Mouse (Mus musculus) E14TG2a.4 (cell line): ENCODE measurements around the gene Tmem50b.
A peak's percentile ranks its signal among the peaks of the same experiment; 100 is the strongest.

ENCODE experiments used
- H3K27me3 ChIP-seq: 2 replicates; pipeline ENCODE4 v1.6.1; 2014; ENCODE audit warnings: low read length, control low read depth; ENCODE audit not compliant: insufficient read depth
- H3K36me3 ChIP-seq: 2 replicates; pipeline ENCODE4 v1.6.1; 2014; ENCODE audit warnings: low read length, control low read depth; ENCODE audit not compliant: insufficient read depth
- H3K4me1 ChIP-seq: replicated peaks from 2 replicates; pipeline ENCODE4 v1.6.1; 2014; ENCODE audit warnings: low read depth, low read length, control low read depth
- H3K4me3 ChIP-seq: replicated peaks from 2 replicates; pipeline ENCODE4 v1.5.1; 2014; ENCODE audit warnings: mild to moderate bottlenecking, low read length
- H3K9me3 ChIP-seq: 2 replicates; pipeline ENCODE4 v1.6.1; 2014; ENCODE audit warnings: low read length, control low read depth
- CTCF ChIP-seq: conservative IDR thresholded peaks from 2 replicates; pipeline ENCODE4 v1.5.1; 2014; ENCODE audit warnings: low read length
- NANOG ChIP-seq: IDR thresholded peaks from 2 replicates; pipeline ENCODE4 v1.6.1; 2014; ENCODE audit warnings: borderline replicate concordance, low read length, mixed read lengths
- POU5F1 ChIP-seq: IDR thresholded peaks from 2 replicates; pipeline ENCODE4 v1.6.1; 2014; ENCODE audit warnings: low read length, borderline replicate concordance

Tmem50b gene

DNA sequence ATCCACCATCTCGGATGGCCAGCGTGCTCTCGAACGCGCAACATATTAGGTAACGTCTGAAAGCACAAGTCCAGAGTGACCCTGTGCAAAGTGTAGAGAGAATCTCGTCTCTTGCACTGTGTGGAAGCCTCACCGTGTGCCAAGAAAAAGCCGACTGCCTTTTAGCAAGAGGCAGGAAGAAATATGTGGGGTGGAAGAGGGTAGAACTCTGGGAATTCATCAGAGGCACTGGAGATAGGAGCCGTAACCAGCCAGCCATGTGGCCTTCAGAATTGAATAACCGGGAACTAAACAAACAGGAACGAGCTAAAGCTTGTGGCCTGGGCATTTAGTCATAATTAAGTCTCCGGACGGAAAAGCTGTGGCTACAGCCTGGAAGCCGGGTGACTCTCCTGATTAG is 40.9 kb downstream of the Tmem50b start:
- peaks cover 5% of the 10 kb centered on the region; the same call in 1 of the 2 replicates for H3K27me3 ChIP-seq
- no peaks in the 10 kb centered on the region for H3K9me3 ChIP-seq
- TF ChIP-seq POU5F1: no peak
- TF ChIP-seq CTCF: no peak
- TF ChIP-seq NANOG: no peak
- peaks cover 70% of the 10 kb centered on the region for H3K4me1 ChIP-seq
- H3K36me3 ChIP-seq: peaks cover 5% of the 10 kb centered on the region; the same call in 1 of the 2 replicates
- no peak overlapping the region for H3K4me3 ChIP-seq

DNA sequence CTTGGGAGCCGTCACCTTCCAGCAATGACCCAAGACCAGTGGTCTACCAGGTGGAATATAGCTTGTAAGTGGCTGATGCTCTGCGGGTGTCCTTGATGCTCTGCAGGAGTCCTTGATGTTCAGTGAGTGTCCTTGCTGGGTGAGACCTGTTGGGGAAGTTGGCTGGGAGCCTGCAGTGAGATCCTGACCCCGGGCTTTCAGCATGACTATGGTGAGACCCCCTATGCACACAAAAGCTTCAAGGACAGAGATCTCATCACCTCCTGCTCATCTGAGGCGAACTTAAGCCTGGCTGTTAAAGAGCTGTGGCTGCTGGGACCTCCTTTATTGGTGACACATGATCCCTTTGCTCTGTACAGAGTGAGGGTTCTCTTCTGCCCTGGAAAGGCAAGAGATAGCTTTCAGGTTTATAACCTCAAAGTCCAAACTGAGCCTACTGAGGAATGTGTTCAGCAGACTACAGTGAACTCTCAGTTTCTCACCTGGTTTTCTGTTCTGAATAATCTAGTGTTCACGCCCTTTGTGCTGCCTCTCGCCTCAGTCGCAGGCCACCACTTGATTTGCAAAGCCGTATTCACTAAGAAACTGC is 42.5 kb downstream of the Tmem50b start:
- Histone ChIP-seq H3K27me3 (peaks cover 10% of the 10 kb centered on the region; the same call in 1 of the 2 replicates), H3K9me3 (no peaks in the 10 kb centered on the region), H3K4me1 (peaks cover 73% of the 10 kb centered on the region), H3K36me3 (peaks cover 5% of the 10 kb centered on the region; the same call in 1 of the 2 replicates), H3K4me3 (peak overlapping the region; percentile 17; the same call in 1 of the 2 replicates)
- TF ChIP-seq NANOG (peak; percentile 22; the same call in 1 of the 2 replicates), POU5F1 (no peak), CTCF (no peak)

DNA sequence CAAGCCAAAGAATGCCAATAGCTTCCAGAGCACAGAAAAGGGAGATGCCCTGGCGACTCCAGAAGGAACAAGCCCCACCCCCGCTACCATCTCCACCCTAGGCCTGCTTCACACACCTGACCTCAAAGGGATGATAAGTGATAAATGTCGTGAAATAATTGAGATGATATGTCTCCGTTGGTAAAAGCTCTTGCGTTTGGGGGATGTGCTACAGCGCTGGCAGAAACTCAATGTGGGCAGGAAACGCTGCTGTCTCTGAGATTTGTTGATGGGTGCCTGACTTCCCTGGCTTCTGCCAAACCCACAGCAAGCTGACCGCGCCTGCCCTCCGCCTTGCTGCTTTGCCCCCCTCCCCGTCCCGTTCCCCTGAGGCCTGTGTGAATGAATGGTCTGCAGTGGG is 44.0 kb downstream of the Tmem50b start:
- Histone ChIP-seq H3K4me3 (0 out of 2 replicates have a peak overlapping the region, but pooled peaks have one; percentile 10), H3K27me3 (peaks cover 10% of the 10 kb centered on the region; the same call in 1 of the 2 replicates), H3K9me3 (no peaks in the 10 kb centered on the region), H3K36me3 (no peaks in the 10 kb centered on the region), H3K4me1 (peaks cover 88% of the 10 kb centered on the region)
- TF ChIP-seq POU5F1: no peak
- no peak for TF ChIP-seq CTCF
- TF ChIP-seq NANOG: no peak

DNA sequence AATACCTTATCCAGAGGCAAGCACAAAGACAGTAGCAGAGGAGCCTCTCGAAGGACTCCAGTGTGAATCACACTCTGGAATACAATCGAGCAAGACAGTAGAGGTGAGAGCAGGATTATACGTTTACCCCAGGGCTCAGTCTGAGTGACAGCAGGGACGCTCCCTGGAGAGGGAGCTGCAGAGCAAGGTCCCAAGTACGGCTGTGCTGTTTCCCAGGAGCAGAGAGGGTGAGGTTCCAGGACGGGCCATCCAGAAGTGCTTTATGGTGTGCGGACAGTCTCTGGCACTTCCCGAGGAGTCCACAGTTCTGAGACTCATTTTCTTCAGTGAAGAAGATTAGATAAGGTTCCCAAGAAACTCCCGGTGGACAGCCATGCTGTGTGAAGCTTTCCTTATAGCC is 45.5 kb downstream of the Tmem50b start:
- peaks cover 19% of the 10 kb centered on the region for H3K27me3 ChIP-seq
- no peak for TF ChIP-seq CTCF
- TF ChIP-seq POU5F1: no peak
- TF ChIP-seq NANOG: no peak
- peaks cover 91% of the 10 kb centered on the region for H3K4me1 ChIP-seq
- no peaks in the 10 kb centered on the region for H3K36me3 ChIP-seq
- no peak overlapping the region for H3K4me3 ChIP-seq
- H3K9me3 ChIP-seq: no peaks in the 10 kb centered on the region

DNA sequence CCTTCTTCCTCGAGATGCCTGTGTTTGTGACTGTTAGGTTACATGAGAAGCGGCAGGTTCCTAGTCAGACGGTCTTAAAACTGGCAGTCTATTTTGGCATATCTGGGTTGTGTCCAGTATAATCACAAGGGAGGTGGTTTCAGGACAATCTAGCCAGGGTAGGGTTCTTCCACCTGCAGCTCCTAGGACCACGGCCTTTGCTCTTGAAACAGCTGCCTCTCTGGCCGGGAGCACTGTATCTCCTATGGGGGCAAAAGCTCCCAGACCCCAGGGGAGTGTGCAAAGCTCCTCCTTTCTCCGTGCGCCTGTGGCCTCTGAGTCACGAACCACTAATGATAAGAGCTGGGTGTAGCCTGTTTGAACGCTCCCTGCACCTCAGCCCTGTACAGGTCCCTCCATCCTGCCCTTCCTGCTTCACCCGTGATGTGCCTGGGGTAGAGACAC is 46.5 kb downstream of the Tmem50b start:
- TF ChIP-seq POU5F1 (no peak), NANOG (no peak), CTCF (no peak)
- H3K4me1 ChIP-seq: peaks cover 89% of the 10 kb centered on the region
- H3K27me3 ChIP-seq: peaks cover 26% of the 10 kb centered on the region
- H3K36me3 ChIP-seq: no peaks in the 10 kb centered on the region
- no peak overlapping the region for H3K4me3 ChIP-seq
- H3K9me3 ChIP-seq: no peaks in the 10 kb centered on the region

DNA sequence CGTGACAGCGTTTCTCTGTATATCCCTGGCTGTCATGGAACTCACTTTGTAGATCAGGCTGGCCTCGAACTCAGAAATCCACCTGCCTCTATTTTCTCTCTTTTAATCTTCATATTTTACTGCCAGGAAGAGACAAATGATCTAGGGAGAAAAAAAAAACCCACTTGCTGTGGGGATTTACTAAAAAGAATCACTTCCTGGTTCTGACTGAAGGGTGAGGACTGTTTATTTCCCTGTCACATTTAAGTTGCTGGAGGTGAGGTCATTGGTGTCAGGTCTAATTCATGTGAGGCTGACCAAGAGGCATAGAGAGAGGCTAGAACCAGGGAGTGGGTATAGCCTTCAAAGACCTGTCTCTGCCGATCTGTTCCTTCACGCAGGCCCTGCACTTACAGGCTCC is 48.0 kb downstream of the Tmem50b start:
- Histone ChIP-seq H3K4me3 (no peak overlapping the region), H3K4me1 (peaks cover 82% of the 10 kb centered on the region), H3K9me3 (no peaks in the 10 kb centered on the region), H3K27me3 (peaks cover 35% of the 10 kb centered on the region), H3K36me3 (no peaks in the 10 kb centered on the region)
- TF ChIP-seq NANOG (no peak), POU5F1 (no peak), CTCF (no peak)

DNA sequence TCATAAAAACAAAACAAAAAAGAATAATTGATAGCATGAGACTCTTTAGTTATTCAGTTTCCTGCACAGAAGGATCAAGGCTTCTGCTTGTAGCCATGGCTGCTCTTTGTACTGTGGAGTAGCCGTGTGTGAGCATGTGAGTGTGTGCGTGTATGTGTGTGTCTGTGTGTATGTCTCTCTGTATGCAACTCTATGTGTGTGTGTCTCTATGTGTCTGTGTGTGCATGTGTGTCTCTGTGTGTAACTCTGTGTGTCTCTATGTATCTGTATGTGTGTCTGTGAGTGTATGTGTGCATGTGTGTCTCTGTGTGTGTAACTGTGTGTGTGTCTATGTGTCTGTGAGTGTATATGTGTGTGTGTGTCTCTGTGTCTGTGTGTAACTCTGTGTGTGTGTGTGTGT is 48.6 kb downstream of the Tmem50b start:
- Histone ChIP-seq H3K27me3 (peaks cover 35% of the 10 kb centered on the region), H3K36me3 (no peaks in the 10 kb centered on the region), H3K9me3 (no peaks in the 10 kb centered on the region), H3K4me3 (peak overlapping the region; percentile 37; the same call in 1 of the 2 replicates), H3K4me1 (peaks cover 76% of the 10 kb centered on the region)
- TF ChIP-seq CTCF: no peak
- TF ChIP-seq NANOG: no peak
- no peak for TF ChIP-seq POU5F1

DNA sequence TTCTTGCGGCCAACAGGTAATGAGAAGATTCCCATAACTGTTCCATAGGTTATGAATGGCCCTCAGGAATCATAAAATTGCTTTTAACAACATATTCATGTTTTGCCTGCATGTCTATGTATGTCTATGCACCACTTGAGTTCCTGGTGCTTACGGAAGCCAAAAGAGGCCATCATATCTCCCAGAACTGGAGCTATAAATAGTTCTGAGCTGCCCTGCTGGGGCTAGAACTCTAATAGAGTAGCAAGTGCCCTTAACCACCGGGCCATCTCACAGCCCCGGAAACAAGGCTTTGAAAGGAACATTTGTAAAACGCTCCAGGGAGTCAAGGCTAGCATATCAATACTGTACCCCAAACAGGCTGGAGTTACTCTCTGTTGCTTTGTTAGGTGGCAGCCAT is 49.0 kb downstream of the Tmem50b start:
- H3K9me3 ChIP-seq: no peaks in the 10 kb centered on the region
- peak overlapping the region; percentile 37; the same call in 1 of the 2 replicates for H3K4me3 ChIP-seq
- no peaks in the 10 kb centered on the region for H3K36me3 ChIP-seq
- H3K27me3 ChIP-seq: peaks cover 35% of the 10 kb centered on the region
- TF ChIP-seq NANOG: peak; percentile 30; the same call in 1 of the 2 replicates
- no peak for TF ChIP-seq POU5F1
- peaks cover 72% of the 10 kb centered on the region for H3K4me1 ChIP-seq
